Mouse (Mus musculus): Measurements from ENCODE around the gene Cfap298. TPM values are rescaled to one million over a fixed set of nuclear protein-coding genes. Genes with fewer than 3 reads are reported as not detected.

Cfap298 gene
- polyA plus RNA-seq, 1 experiment = not detected

GRCm38 (mm10) chr16:90878135-90878860, 56.6 kb downstream of the Cfap298 start:
- H3K27ac ChIP-seq (ENCODE audit: insufficient read depth, low read depth, low read length) = no peak overlapping the region
- H3K4me3 ChIP-seq (ENCODE audit: insufficient read depth, low read depth, low read length) = no peak overlapping the region
- WGBS = 96% methylated on average over 3 of the region's 3 CpGs
- TF ChIP-seq CTCF (IDR thresholded peaks at IDR 0.05; ENCODE audit: insufficient read depth, low read depth, low read length) (no peak), POLR2A (IDR thresholded peaks at IDR 0.05; ENCODE audit: insufficient read depth, low read depth, low read length) (no peak)
- H3K4me1 ChIP-seq (ENCODE audit: control insufficient read depth, insufficient read depth, low read length) = peaks cover 8% of the 10 kb centered on the region

Other genes with a start within 250 kb of the Cfap298 start
- not detected in 2 replicates for gene Mis18a, start 207.7 kb downstream of the Cfap298 start, polyA plus RNA-seq (2012; ENCODE audit: insufficient read depth, insufficient read length, low replicate concordance, missing spikeins)
- gene Mrap, start 196.9 kb downstream of the Cfap298 start, polyA plus RNA-seq (2012; ENCODE audit: insufficient read depth, insufficient read length, low replicate concordance, missing spikeins) = not detected in 2 replicates
- not detected in 2 replicates for gene Urb1, start 124.7 kb downstream of the Cfap298 start, polyA plus RNA-seq (2012; ENCODE audit: insufficient read depth, insufficient read length, low replicate concordance, missing spikeins)
- gene Eva1c, start 108.4 kb downstream of the Cfap298 start, polyA plus RNA-seq (2012; ENCODE audit: insufficient read depth, insufficient read length, low replicate concordance, missing spikeins) = not detected in 2 replicates
- 104 and 252 TPM in 2 replicates for gene Synj1, start 76.2 kb upstream of the Cfap298 start, polyA plus RNA-seq (2012; ENCODE audit: insufficient read depth, insufficient read length, low replicate concordance, missing spikeins)
- 732 TPM in 1 of 2 replicates, not detected in the other for gene Paxbp1, start 109.4 kb upstream of the Cfap298 start, polyA plus RNA-seq (2012; ENCODE audit: insufficient read depth, insufficient read length, low replicate concordance, missing spikeins)
- not detected in 2 replicates for gene 4932438H23Rik, start 160.0 kb upstream of the Cfap298 start, polyA plus RNA-seq (2012; ENCODE audit: insufficient read depth, insufficient read length, low replicate concordance, missing spikeins)

Measured in olfactory bulb, adult 2 months (tissue).